Mouse (Mus musculus) liver, embryonic 14.5 days (tissue): ENCODE results near the gene Ddc.
A peak's percentile ranks its signal among the peaks of the same experiment; 100 is the strongest.

Experiments
- CTCF ChIP-seq: IDR thresholded peaks from 2 replicates; pipeline ENCODE4 v1.5.1; 2016; ENCODE audit warnings: antibody characterized with exemption, low read depth, control low read depth
- EP300 ChIP-seq: IDR thresholded peaks from 2 replicates; pipeline ENCODE4 v1.6.1; 2016; ENCODE audit warnings: antibody characterized with exemption, low read depth

- no peak for TF ChIP-seq CTCF
- peak; percentile 84 for TF ChIP-seq EP300
Measured at GRCm38 (mm10) chr11:11884533-11885245, 13.3 kb downstream of the Ddc start.
